Mouse (Mus musculus): ENCODE measurements around the gene Cenpc1. TPM values are rescaled to one million over a fixed set of nuclear protein-coding genes. Genes with fewer than 3 reads are reported as not detected.

Gene Cenpc1
- polyA plus RNA-seq, 1 experiment, result 1.5 TPM

GRCm38 (mm10) chr5:86066551-86066929 lies 1.2 kb upstream of the Cenpc1 start:
- TF ChIP-seq GATA1 (IDR thresholded peaks at IDR 0.05; ENCODE audit: low read length), result no peak

- TF ChIP-seq GATA1 (IDR thresholded peaks at IDR 0.05; ENCODE audit: low read length), result no peak
Measured at GRCm38 (mm10) chr5:86065876-86066550, 630 bp upstream of the Cenpc1 start.

GRCm38 (mm10) chr5:86063501-86063900 lies 1.9 kb downstream of the Cenpc1 start:
- no peak for TF ChIP-seq GATA1 (IDR thresholded peaks at IDR 0.05; ENCODE audit: low read length)

- TF ChIP-seq GATA1 (IDR thresholded peaks at IDR 0.05; ENCODE audit: low read length), result no peak
Measured at GRCm38 (mm10) chr5:86029820-86030219, 35.6 kb downstream of the Cenpc1 start.

GRCm38 (mm10) chr5:85996545-85997510 lies 68.6 kb downstream of the Cenpc1 start:
- no peak for TF ChIP-seq GATA1 (IDR thresholded peaks at IDR 0.05; ENCODE audit: low read length)

GRCm38 (mm10) chr5:85994551-85994950 lies 70.8 kb downstream of the Cenpc1 start:
- TF ChIP-seq GATA1 (IDR thresholded peaks at IDR 0.05; ENCODE audit: low read length), result no peak

GRCm38 (mm10) chr5:85992805-85993721 lies 72.3 kb downstream of the Cenpc1 start:
- no peak for TF ChIP-seq GATA1 (IDR thresholded peaks at IDR 0.05; ENCODE audit: low read length)

GRCm38 (mm10) chr5:85992055-85992454 lies 73.3 kb downstream of the Cenpc1 start:
- TF ChIP-seq GATA1 (IDR thresholded peaks at IDR 0.05; ENCODE audit: low read length), result no peak

GRCm38 (mm10) chr5:85987516-85987863 lies 77.9 kb downstream of the Cenpc1 start:
- TF ChIP-seq GATA1 (IDR thresholded peaks at IDR 0.05; ENCODE audit: low read length), result no peak

GRCm38 (mm10) chr5:85986734-85987515 lies 78.5 kb downstream of the Cenpc1 start:
- TF ChIP-seq GATA1 (IDR thresholded peaks at IDR 0.05; ENCODE audit: low read length), result no peak

- no peak for TF ChIP-seq GATA1 (IDR thresholded peaks at IDR 0.05; ENCODE audit: low read length)
Measured at GRCm38 (mm10) chr5:85977646-85978426, 87.5 kb downstream of the Cenpc1 start.

GRCm38 (mm10) chr5:85962791-85963190 lies 102.6 kb downstream of the Cenpc1 start:
- no peak for TF ChIP-seq GATA1 (IDR thresholded peaks at IDR 0.05; ENCODE audit: low read length)

Other genes starting within 250 kb of the Cenpc1 start
- not detected in 2 replicates for gene Stap1, start 6.2 kb upstream of the Cenpc1 start, polyA plus RNA-seq (2012)
- 0.67 and 0.89 TPM in 2 replicates for gene Uba6, start 107.2 kb upstream of the Cenpc1 start, polyA plus RNA-seq (2012)
- gene Gnrhr, start 132.3 kb upstream of the Cenpc1 start, polyA plus RNA-seq (2012), result not detected in 2 replicates
- not detected in 2 replicates for gene Tmprss11c, start 223.7 kb upstream of the Cenpc1 start, polyA plus RNA-seq (2012)

All from G1E-ER4 (cell line).